Mouse (Mus musculus) megakaryocyte progenitor cell, adult 5-6 weeks (primary cell): ENCODE data around the gene Hist1h2bb. TPM values are rescaled to one million over a fixed set of nuclear protein-coding genes. Genes with fewer than 3 reads are reported as not detected.

Experiments
- ATAC-seq: replicated peaks from 2 replicates; pipeline ENCODE4 v1.8.0; 2016; ENCODE audit warnings: mild to moderate bottlenecking, moderate TSS enrichment, inconsistent platforms; ENCODE audit not compliant: poor library complexity
- total RNA-seq, 2 experiments: library from RNA; stranded (forward) in 1 of 2; stranded (reverse) in 1 of 2; fragments of 157-497, 149-512 nt in 1 of 2; fragments of 200-1000 nt in 1 of 2; gene quantifications; 2 replicates each; pipeline versions ENCODE4 v1.2.3 to v1.2.4; 2015 to 2017

The Hist1h2bb gene
- total RNA-seq, 2 experiments from 2014 or later = 232 to 3,268 TPM

DNA sequence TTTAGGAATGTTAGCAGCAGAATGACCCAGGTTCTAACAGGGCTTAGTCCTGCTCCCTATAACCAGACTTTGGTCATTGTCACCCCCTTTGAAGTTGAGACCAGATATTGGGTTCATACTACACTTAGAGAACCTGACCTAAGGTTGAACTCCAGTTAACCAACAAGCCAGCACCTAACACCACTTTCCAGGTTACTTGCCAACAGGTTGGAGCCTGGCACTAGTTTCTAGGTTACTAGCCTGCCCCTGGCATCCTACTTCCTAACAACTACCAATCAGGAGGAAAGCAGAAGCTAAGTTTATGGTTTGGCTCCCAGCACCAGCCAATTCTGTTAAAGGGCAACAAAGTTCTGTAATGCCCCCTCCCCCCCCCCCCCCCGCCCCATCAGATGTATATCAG lies 21.3 kb upstream of the Hist1h2bb start:
- ATAC-seq = no peak

DNA sequence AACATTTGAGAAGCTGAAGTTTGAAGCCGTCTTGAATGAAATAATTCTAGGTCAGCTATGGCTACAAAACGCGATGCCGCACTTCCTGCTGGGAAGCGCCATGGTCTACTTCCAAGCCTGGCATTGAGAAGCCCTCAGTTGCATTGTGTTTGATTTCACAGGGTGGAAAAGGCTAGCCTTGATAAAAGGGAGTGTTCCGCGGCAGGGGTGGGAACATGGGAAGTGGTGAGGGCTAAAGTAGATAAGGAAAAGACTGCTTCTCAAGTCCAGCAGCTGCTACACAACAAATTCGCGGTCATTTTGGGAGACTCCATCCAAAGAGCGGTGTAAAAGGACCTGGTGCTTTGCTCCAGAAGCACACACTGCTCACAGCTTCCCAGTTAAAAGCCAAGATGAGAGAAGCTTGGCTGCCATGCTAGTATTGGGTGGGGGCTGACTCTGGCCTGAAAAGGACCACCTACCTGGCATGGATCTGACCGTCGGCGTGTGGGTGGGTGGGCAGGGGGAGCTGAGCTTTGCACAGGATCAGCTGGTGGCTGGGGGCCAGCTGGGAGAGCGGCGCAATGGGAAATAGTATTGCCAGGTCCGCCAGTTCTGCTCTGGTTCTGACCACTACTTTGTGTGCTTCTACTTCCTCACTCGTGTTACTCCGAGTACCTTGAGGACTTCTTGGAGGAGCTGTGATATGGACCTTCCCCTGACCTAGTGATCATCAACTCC lies 17.9 kb upstream of the Hist1h2bb start:
- peak; percentile 20; the same call in 1 of the 2 replicates for ATAC-seq

DNA sequence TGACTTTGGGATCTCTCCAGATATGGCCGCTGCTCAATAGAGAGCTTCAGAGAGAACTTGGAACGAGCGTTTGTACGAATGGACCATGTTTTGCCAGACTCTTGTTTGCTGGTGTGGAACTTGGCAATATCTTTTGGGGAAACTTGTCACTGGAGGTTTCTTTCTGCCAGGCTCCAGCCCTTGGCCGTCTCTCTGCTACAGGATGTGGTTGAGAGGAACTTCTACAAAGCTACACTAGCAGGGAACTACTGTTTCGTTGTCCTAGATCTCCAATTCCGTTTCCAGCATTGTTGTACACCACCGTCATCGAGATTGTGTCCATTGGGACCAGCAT lies 17.4 kb upstream of the Hist1h2bb start:
- ATAC-seq = peak; percentile 40

DNA sequence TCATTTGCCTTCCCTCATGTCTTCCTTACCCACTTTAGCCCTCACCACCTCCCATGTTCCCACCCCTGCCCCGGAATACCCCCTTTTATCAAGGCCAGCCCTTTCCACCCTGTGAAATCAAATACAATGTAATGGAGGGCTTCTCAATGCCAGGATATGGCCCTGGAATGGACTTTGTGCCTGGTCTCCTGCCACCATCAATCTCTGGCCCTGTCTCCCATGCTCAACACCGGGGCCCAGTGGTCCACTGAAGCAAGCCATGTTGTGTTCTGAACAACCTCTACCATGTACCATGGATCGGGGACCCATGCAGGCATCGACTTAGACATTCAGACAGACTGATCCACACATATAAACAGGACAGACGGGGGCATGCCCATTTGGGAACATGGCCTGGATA lies 16.8 kb upstream of the Hist1h2bb start:
- no peak for ATAC-seq

DNA sequence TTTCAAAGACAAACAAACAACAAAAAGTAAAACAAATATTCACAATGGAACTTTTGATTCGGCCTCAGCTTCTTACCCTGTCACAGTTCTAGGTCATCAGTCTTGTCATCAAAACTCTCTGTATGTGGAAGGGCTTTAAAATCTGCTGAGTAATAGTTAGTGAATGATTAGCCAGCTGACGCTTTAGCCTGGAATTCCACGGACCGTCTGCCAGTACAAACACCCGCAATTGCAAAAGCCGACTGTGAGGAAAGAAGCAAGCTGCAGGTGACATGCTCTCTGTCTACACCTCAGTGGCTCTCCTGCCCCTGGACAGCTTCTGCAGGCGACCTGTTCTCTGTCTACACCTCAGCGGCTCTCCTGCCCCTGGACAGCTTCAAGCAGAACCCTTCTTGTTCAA lies 16.1 kb upstream of the Hist1h2bb start:
- no peak for ATAC-seq

DNA sequence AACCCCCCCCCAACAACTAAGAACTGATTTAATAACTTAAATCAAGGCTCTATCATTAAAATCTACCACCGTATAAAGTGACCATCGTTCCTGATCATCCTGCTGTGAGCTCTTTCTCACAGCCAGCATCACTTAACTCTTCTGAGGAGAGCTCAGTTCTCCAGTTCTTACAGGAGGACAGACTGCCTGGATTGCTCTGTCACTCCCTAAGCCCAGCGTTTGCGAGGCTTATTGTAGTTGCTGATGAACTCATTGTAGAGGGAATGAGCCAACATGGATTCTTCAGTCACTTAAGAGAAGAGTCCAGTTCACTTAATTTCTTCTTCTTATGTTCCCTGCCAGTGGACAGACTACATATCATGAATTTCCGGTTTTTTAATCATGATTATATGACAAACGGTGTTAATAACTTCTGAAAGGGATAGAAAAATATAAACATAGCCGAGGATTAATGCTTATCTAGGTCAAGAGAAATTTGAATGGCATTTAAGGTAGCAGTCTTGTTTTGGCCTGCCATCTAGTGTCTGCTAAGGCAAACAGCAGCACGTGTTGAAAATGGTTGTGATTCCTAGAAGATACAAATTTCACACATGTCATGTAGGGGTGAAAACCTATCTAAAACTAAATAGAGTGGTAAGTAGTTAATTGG lies 14.3 kb upstream of the Hist1h2bb start:
- ATAC-seq = peak; percentile 86

DNA sequence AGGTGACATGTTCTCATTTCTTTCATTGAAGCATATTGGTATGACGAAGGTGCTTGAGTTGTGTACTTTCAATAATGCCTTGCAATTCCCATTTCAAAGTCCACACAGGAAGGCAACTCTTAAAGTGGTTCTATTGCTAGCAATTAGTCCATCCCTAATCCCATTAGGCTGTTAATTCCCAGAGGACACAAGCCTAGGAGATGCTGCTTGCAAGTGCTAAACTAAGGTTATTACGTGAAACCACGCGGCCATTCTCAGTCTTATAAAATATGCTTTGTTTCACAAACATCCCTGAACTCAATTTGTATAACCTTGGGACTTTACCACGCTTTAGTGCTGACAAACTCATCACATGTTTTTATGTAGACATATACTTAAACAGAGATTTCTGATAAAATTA lies 9.4 kb upstream of the Hist1h2bb start:
- no peak for ATAC-seq

DNA sequence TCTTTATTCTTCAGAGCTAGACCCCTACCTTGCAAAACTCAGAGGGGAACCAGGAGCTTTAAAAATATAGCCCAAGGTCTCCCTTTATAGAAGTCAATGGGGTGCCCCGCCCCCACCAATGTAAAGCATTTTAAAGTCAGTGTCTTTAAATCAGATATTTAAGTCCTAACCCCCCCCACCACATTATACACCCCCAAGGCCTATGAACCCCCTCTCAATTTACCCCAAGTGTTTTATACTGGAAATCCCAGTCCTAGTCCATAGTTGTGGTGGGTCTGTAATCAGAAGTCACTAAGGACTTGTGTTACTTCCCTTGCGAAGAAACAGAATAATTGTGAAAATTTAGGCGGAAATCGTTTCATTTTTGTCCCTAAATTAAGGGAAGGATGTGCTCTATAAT lies 8.5 kb upstream of the Hist1h2bb start:
- no peak for ATAC-seq

DNA sequence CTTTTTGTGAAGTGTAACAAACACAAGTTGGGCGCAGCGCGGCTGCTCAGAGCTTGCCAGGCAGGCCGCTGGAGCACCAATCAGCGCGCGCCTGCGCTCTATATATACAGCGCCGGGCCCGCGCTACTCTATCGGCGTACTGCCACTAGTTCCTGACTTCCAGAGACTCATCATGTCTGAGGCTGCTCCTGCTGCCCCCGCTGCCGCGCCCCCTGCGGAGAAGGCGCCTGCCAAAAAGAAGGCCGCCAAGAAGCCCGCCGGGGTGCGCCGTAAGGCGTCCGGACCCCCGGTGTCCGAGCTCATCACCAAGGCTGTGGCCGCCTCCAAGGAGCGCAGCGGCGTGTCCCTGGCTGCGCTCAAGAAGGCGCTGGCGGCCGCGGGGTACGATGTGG lies 7.9 kb upstream of the Hist1h2bb start, which contains the start of gene Hist1h1c:
Gene Hist1h1c (plus strand): TSS at position 132 of the 392 bp plus-strand sequence.
- ATAC-seq = peak; percentile 63

DNA sequence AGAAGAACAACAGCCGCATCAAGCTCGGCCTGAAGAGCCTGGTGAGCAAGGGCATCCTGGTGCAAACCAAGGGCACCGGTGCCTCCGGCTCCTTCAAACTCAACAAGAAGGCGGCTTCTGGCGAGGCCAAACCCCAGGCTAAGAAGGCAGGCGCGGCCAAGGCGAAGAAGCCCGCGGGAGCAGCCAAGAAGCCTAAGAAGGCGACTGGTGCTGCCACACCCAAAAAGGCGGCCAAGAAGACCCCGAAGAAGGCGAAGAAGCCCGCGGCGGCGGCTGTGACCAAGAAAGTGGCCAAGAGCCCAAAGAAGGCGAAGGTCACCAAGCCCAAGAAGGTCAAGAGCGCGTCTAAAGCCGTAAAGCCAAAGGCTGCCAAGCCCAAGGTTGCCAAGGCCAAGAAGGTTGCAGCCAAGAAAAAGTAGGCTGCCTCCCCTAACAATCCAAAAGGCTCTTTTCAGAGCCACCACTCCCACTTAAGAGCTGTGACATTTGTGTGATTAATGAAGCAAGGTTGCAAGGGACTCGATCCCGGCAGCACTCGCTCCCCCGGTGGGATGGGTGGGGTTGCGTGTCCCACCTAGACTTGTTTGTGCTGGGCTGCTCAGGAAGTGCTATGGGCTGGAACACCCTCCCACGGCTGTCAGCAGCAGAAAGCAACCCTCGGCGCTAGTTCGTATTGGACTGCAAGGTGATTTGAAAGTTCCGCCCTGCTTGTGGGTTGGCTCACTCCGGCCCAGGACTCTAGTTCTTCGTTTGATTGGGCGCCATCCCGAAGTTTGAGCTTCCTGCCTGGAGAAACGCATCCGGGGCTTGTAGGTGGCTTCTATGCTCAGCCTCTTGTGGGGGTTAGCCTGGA lies 7.2 kb upstream of the Hist1h2bb start:
- peak; percentile 62 for ATAC-seq

DNA sequence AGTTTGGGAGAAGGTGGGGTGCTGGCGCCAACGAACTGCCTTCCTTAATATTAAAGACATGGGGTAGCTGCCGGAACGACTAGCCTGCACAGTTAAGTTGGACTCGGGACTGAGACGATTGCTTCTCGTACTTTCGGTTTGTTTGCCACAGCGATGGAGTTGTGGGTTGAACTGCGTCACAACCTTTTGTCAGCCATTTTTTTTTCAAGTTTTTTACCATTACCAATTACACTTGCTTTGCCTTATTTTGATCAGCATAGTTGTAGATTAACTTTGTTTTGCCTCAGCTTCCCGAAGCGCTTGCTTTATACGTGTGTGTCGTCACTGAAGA lies 6.6 kb upstream of the Hist1h2bb start:
- no peak for ATAC-seq

DNA sequence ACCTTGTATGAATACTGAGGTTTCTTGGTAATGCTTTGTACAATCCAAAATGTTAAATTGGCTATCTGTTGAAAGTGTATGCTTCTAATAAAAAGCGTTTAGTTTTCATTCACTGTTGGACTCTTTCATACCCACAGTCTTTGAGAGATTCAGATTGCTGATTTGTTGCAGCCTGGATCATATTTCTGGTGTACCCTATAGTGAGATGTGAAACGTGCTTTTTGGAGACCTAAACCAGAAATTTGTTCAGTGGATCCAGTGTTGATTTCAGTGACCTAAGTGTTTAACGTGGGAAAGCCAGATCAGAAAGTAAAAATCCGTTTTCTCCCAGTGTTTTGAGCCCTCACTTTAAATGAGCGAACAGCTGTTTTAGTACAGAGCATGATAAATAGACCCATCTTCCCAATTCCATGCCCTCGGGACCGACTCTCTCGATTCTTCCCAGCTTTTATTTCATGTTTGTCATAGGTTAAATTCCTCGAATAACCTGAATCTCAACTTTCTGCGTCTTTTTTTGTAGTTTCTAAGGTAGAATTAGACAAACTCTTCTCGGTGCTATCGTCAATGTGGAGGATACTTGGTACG lies 6.2 kb upstream of the Hist1h2bb start:
- ATAC-seq = no peak

DNA sequence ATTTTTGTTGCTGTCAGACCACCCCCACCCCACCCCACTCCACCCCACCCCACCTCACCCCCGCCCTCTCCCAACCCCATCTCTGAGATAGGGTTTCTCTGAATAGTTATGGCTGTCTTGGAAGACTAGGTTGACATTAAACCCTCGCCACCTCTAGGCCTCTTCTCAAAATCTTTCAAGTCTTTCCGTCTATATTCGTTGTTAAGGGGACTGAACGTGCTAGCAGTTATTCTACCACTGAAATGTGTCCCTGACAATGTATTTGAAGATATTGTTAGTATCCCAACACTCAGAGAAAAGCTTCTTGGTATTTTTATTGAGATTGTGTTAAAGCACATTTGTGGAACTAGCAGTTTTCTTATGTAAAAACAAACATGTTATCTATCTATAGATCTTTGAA lies 5.6 kb upstream of the Hist1h2bb start:
- ATAC-seq = no peak

DNA sequence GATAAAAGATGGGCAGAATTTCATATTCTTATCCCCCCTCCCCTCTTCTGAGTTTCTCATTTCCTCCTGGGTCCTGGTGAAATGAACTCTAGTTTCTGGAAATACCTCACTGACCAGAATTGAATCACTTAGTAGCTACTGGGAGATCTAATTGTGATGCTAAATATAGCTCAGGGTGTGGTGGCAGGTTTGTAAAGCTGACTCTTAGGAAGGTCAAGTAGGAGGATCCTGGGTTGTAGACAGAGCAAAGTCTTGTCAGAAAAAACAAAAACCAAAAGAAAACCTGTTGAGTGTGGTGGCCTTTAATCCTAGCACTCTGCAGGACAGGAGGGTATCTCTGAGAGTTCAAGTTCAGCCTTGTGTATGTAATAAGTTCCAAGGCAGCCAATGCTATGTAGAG lies 4.5 kb upstream of the Hist1h2bb start:
- ATAC-seq = no peak

DNA sequence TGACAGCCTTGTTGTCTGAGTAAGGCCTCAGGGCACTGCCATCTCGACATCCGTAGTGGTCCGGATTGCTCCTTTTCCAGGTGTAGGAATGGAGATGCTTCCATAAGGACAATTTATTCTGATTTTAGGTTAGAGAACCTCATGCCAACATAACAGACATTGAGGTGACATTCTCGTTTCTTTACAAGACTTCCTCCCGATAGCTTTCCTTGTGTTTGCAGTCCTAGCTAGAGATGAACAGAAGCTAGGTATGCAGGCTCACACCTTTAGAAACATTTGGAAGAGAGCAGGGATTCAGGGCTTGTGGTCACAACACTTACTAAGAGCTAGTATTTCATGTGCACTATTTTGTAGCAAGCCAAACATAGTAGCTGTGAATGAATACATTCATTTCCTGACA lies 3.3 kb upstream of the Hist1h2bb start:
- no peak for ATAC-seq

DNA sequence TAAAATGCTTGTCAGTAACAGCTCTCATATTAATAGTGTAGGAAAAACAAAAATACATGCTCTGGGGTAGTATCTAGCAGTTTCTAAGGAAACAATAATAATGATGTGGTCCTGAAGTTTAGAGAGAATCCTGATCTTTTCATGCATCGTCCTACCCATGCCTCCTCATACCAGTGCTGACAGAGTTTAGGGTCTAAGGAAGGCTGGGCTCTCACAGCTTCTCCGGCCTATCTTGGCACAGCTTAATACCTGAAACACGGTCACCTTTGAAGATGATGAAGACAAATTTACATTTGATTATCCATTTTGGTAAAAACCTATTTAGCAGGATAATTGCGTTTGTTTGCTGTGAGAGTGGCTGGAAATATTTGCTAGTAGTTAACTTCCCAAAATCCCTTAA lies 2.6 kb upstream of the Hist1h2bb start:
- ATAC-seq = no peak

DNA sequence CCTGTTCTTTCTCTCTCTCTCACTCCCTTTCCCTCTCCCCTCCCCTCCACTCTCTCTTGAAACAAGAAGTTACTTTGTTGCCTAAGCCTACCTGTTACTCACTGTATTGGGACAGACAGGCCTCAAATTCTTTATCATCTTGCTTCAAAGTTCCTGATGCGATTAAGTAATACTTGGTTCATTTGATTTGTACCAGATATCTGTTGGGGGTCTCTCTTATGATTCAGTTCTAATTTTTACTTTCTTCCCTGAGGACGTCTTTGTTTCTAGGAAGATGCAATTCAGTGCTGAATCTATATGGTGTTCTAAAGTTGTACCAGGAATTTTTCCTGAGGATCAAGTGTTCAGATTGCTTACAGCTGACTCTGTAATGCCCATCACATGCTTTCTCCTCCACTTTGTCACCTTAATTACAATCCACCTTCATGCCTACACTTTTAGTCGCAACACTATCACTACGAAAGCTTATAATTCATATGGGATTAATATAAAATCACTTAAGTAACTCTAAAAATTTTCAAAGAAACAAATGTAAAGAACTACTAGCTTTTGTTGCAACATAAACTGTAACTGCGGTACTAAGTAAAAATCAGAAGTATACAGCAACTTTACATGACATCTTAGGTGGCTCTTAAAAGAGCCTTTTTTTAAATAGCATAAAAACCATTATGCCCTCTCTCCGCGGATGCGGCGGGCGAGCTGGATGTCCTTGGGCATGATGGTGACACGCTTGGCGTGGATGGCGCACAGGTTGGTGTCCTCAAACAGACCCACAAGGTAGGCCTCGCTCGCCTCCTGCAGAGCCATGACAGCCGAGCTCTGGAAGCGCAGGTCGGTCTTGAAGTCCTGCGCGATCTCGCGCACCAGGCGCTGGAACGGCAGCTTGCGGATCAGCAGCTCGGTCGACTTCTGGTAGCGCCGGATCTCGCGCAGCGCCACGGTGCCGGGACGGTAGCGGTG lies 1.8 kb upstream of the Hist1h2bb start:
- no peak for ATAC-seq

DNA sequence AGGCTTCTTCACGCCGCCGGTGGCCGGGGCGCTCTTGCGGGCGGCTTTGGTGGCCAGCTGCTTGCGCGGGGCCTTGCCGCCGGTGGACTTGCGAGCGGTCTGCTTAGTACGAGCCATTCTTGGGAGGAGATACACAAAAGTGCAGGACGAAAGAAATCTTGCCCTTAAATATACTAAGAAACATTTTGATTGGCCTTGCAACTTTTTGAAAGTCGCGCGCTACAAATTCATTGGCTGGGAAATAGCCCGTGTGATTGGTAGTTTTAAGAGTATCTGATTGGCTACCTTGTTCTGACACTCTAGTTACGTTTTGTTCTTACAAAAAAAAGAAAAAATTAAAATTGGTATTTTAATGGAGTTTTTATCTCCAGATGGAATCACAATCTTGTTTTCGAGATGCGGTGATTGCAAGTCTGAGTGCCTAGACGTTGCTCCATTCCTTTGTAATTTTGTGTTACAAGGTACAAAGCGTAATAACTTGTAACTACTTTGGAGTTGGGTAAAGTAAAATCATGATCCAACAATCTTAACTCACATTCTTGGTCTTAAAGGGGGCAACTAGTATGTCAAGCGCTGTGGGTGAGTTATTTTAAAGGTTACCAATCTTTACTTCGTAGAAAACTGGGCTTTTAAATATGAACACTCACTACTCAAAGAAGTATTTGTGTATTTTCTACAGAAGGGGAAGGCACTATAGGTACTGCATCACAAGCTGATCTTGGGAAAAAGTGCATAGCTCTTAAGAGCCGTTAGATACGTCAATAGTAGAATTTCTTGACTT lies 963 bp upstream of the Hist1h2bb start, which contains the start of gene Hist1h3c:
Gene Hist1h3c (minus strand): TSS at position 222 of the 781 bp plus-strand sequence.
- ATAC-seq = peak; percentile 54

DNA sequence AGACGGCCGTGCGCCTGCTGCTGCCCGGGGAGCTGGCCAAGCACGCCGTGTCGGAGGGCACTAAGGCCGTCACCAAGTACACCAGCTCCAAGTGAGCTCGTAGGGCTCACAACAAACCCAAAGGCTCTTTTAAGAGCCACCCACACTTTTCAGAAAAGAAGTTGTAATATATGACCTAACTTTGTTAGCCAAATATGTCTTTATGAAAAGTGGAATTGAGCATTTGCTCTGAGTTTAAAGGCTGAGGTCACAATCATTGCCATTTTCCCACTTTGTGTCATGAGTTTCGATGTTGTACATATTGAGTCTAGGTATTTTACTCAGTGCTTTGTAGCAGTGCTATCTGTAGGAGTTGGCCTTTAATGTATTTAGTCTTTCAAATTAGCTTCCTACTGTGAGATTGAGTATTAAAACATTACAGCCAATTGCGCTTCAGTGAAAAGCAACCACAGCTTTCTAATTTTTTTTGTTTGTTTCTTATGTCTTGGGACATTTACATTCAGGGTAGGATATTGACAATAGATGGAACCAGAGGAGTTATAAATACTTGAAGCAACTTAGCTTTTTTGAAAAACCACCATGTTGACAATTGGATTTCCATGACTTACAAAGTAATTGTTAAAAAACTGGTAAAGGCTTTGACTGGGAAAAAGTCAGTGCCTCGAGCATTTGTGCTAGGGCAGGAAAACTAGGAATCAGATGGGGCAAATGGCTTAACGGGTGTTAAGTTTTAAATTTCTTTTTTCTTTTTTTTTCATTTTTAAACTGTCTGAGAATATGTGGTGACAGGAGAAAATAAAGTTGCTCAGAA lies 752 bp downstream of the Hist1h2bb start:
- ATAC-seq = 0 out of 2 replicates have a peak, but pooled peaks have one; percentile 1
